ENCODE assay signal across 8 mouse cellular contexts in the genomic region with DNA sequence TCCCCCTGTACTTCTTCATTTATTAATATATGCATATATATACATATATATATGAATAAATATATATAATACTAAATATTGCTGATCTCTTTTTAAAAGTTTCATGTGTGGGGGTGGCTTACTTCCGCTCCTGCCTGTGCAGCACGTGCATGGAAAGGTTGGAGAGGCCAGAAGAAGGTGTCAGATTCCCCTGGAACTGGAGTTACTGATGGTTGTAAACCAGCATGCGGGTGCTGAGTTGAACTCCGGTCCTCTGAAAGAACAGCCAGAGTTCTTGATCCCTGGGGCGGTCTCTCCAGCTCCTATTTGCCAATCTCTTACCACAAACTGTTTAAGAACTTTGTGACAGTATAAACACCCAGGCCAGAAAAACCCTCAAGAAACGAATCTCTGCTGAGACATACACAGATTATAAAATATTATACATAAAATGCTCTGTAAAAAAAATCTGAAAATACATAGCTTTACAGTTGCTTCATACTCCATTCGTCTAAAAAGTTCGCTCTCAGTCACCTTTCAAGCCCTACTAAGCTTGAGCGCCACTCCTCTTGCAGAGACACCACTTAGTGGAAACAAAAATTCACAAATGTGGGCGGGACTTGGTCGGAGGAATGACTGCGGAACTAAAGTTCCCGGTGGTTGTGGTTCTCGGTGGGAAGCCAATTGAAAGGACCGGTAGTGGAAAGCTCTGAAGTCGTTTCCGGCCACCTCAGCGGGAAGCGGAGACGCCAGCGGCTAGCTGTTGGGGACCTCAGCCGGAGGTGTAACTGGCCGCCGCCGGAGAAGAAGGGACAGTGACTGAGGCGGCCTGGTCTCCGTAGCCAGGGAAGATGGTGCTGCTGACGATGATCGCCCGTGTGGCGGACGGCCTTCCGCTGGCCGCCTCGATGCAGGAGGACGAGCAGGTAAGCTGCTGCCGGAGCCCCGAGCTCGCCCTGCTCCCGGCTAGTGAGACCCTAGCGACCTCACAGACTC. TPM values are rescaled to one million over a fixed set of nuclear protein-coding genes. Genes with fewer than 3 reads are reported as not detected.
DNase-seq lines count a peak whose midpoint lies in the region; ATAC-seq lines count a peak whose summit lies in the region.

Gene Sec22b (plus strand): TSS at position 675 of the 975 bp plus-strand sequence.

- WGBS in heart, embryonic 13.5 days = 5% methylated on average over 41 of the region's 41 CpGs
- 6% methylated on average over 41 of the region's 41 CpGs for WGBS in liver, embryonic 12.5 days (ENCODE audit: insufficient replicate concordance)
- 2% methylated on average over 41 of the region's 41 CpGs for WGBS in stomach, embryonic 15.5 days

- ATAC-seq in heart, embryonic 13.5 days (ENCODE audit: extremely low read depth, insufficient number of reproducible peaks, low FRiP score, low TSS enrichment) = peak; percentile 54; the same call in 1 of the 2 replicates
- peak; percentile 86 for ATAC-seq in liver, embryonic 12.5 days
- peak; percentile 81 for ATAC-seq in stomach, embryonic 15.5 days (ENCODE audit: insufficient read depth, low FRiP score, low read depth)

- no peaks in the 10 kb centered on the region for H3K36me3 ChIP-seq in heart, embryonic 13.5 days
- H3K36me3 ChIP-seq in liver, embryonic 12.5 days = no peaks in the 10 kb centered on the region
- H3K36me3 ChIP-seq in stomach, embryonic 15.5 days = no peaks in the 10 kb centered on the region

- H3K27ac ChIP-seq in brown adipose tissue, adult 24 weeks (replicated peaks; ENCODE audit: low read depth, low read length) = peak within 1 kb of the TSS; percentile 82
- H3K27ac ChIP-seq in heart, embryonic 13.5 days (replicated peaks) = peak within 1 kb of the TSS; percentile 41; the same call in 1 of the 2 replicates
- peak within 1 kb of the TSS; percentile 34; the same call in 1 of the 2 replicates for H3K27ac ChIP-seq in liver, embryonic 12.5 days
- H3K27ac ChIP-seq in stomach, embryonic 15.5 days = peak within 1 kb of the TSS; percentile 67

- peak within 1 kb of the TSS; percentile 94 for H3K4me2 ChIP-seq in heart, embryonic 13.5 days
- peak within 1 kb of the TSS; percentile 73 for H3K4me2 ChIP-seq in liver, embryonic 12.5 days
- H3K4me2 ChIP-seq in stomach, embryonic 15.5 days = peak within 1 kb of the TSS; percentile 81

- peak within 1 kb of the TSS; percentile 96 for H3K4me3 ChIP-seq in brown adipose tissue, adult 24 weeks (ENCODE audit: insufficient read depth, low read depth, low read length)
- H3K4me3 ChIP-seq in heart, embryonic 13.5 days = peak within 1 kb of the TSS; percentile 100
- H3K4me3 ChIP-seq in liver, embryonic 12.5 days = peak within 1 kb of the TSS; percentile 89
- H3K4me3 ChIP-seq in stomach, embryonic 15.5 days (replicated peaks) = peak within 1 kb of the TSS; percentile 78

- H3K27me3 ChIP-seq in heart, embryonic 13.5 days (replicated peaks) = no peaks in the 10 kb centered on the region
- no peaks in the 10 kb centered on the region for H3K27me3 ChIP-seq in liver, embryonic 12.5 days (replicated peaks)
- no peaks in the 10 kb centered on the region for H3K27me3 ChIP-seq in stomach, embryonic 15.5 days (replicated peaks)

- peak within 1 kb of the TSS; percentile 98 for H3K9ac ChIP-seq in heart, embryonic 13.5 days
- H3K9ac ChIP-seq in liver, embryonic 12.5 days = peak within 1 kb of the TSS; percentile 91
- peak within 1 kb of the TSS; percentile 82 for H3K9ac ChIP-seq in stomach, embryonic 15.5 days

- DNase-seq in CD4-positive, CD25-positive, alpha-beta regulatory T cell, adult 2 months (ENCODE audit: low read depth, low spot score) = peak; percentile 93
- peak; percentile 68 for DNase-seq in fat pad, adult 2 months (ENCODE audit: extremely low read depth, low read depth, low spot score)
- DNase-seq in kidney, postnatal 10 days = peak; percentile 92
- peak; percentile 83 to 87 for DNase-seq in natural killer cell, adult 2 months (ENCODE audit: low spot score in 2 of 2)

- H3K4me1 ChIP-seq in brown adipose tissue, adult 24 weeks (ENCODE audit: control insufficient read depth, insufficient read depth, insufficient read length, low read length) = peaks cover 11% of the 10 kb centered on the region
- H3K4me1 ChIP-seq in heart, embryonic 13.5 days = peaks cover 33% of the 10 kb centered on the region
- H3K4me1 ChIP-seq in liver, embryonic 12.5 days = peaks cover 27% of the 10 kb centered on the region
- H3K4me1 ChIP-seq in stomach, embryonic 15.5 days = peaks cover 9% of the 10 kb centered on the region; the same call in 1 of the 2 replicates

- no peaks in the 10 kb centered on the region for H3K9me3 ChIP-seq in heart, embryonic 13.5 days
- no peaks in the 10 kb centered on the region for H3K9me3 ChIP-seq in liver, embryonic 12.5 days (replicated peaks)
- H3K9me3 ChIP-seq in stomach, embryonic 15.5 days = no peaks in the 10 kb centered on the region

RNA-seq across cellular contexts. Expression of gene Sec22b, which starts in this region (rescaled TPM):
- polyA plus RNA-seq in brown adipose tissue, adult 24 weeks (2012; ENCODE audit: insufficient read depth, insufficient read length, missing spikeins) = 53.2 and 65.3 TPM in 2 replicates
- polyA plus RNA-seq in heart, embryonic 13.5 days (2015; fragmentation: Nextera tagmentation; extraction: Ambion mirVana) = 115 and 128 TPM in 2 replicates
- polyA plus RNA-seq in liver, embryonic 12.5 days (2016; fragmentation: Nextera tagmentation; extraction: Ambion mirVana) = 67.1 and 69.2 TPM in 2 replicates
- 139 and 143 TPM in 2 replicates for polyA plus RNA-seq in stomach, embryonic 15.5 days (2015; fragmentation: Nextera tagmentation; extraction: Ambion mirVana)

Comparison
In these comparisons a context has a peak if more than half of its experiments do, and no peak if none do; other contexts are left out.
1. Peak in every context shown above with its lines: DNase-seq, ATAC-seq, H3K4me3 ChIP-seq and H3K27ac ChIP-seq.